Mouse (Mus musculus): ENCODE results near the gene R3hdm2. TPM values are rescaled to one million over a fixed set of nuclear protein-coding genes. Genes with fewer than 3 reads are reported as not detected.

R3hdm2 gene
- polyA plus RNA-seq, 1 experiment from 2014 or later: 30.4 TPM

DNA sequence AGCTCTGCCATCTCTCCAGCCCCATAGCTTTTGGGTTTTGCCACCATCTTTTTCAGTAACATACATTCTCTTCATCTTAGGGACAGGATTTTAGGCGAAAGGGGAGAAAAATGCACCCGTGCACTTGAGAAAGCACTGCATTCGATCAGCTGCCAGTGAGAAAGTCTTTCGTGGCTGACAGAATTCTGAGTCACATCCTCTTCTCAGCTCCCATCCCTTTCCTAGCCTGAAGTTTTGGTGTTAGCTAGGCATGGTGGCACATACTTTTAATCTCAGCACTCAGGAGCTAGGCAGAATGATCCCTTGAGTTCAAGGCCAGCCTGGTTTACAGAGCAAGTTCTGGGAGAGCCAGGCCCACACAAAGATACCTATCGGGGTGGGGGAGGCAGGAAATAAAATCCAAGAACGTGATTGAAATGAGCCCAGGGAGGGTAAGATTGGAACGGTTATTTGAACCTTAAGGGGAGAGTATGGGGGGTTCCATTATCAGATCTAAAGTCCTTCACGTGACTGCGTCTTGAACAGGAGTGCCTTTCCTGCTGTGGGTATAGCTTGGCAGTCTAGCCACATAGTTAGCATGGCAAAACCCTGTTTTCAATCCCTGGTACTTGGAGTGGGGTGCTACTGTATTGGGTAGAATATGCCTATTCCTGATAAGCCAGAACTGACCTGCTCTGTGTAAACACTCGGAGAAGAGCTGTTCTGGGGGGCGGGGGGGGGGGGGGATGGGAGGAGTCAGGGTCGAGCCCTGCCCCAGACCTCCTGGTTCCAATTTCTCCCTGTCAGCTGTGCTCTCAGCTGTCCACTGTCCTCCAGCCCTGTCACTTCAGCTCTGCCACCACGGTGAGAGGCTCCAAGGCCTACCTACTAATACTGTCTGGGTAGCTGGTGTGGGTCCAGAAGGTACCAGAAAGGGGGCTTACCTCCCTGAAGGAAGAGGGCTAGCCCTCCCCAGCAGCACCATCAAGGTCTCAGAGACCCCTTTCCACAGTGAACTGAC lies 121.1 kb downstream of the R3hdm2 start, which contains the start of gene Stac3:
Gene Stac3 (plus strand): TSS at position 793 of the 1,000 bp plus-strand sequence.
- Histone ChIP-seq H3K27ac (replicated peaks) (no peak within 1 kb of the TSS), H3K27me3 (replicated peaks) (peaks cover 8% of the 10 kb centered on the region), H3K4me1 (no peaks in the 10 kb centered on the region), H3K4me2 (no peak within 1 kb of the TSS), H3K4me3 (no peak within 1 kb of the TSS), H3K9me3 (no peaks in the 10 kb centered on the region), H3K9ac (no peak within 1 kb of the TSS), H3K36me3 (peaks cover 77% of the 10 kb centered on the region)
- 60% methylated on average over 13 of the region's 13 CpGs for WGBS
- ATAC-seq (ENCODE audit: extremely low read depth, insufficient number of reproducible peaks, low FRiP score, low TSS enrichment): no peak

DNA sequence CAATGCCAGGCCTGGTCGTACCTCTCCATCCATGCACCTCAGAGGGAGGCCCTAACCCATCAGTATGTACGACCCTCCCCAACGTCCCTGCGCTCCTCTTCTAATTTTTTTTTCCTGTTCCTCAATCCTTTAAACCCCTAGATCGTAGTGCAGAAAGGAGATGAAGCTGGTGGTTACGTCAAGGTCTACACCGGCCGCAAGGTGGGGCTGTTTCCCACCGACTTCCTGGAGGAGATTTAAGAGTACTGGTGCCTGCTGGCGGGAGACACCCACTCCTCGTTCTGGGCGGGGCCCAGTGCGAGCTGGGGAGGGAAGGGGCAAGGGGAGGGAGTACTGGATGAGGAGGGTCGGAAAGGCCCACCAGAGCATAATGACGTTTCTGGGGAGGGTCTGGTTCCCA lies 128.1 kb downstream of the R3hdm2 start:
- Histone ChIP-seq H3K27ac (replicated peaks) (no peak overlapping the region), H3K27me3 (replicated peaks) (peaks cover 76% of the 10 kb centered on the region), H3K9me3 (no peaks in the 10 kb centered on the region), H3K4me2 (peak overlapping the region; percentile 84), H3K4me3 (peak overlapping the region; percentile 55; the same call in 1 of the 2 replicates), H3K9ac (peak overlapping the region; percentile 45), H3K36me3 (peaks cover 26% of the 10 kb centered on the region), H3K4me1 (peaks cover 44% of the 10 kb centered on the region)
- ATAC-seq (ENCODE audit: extremely low read depth, insufficient number of reproducible peaks, low FRiP score, low TSS enrichment): no peak
- WGBS: 5% methylated on average over 15 of the region's 15 CpGs

DNA sequence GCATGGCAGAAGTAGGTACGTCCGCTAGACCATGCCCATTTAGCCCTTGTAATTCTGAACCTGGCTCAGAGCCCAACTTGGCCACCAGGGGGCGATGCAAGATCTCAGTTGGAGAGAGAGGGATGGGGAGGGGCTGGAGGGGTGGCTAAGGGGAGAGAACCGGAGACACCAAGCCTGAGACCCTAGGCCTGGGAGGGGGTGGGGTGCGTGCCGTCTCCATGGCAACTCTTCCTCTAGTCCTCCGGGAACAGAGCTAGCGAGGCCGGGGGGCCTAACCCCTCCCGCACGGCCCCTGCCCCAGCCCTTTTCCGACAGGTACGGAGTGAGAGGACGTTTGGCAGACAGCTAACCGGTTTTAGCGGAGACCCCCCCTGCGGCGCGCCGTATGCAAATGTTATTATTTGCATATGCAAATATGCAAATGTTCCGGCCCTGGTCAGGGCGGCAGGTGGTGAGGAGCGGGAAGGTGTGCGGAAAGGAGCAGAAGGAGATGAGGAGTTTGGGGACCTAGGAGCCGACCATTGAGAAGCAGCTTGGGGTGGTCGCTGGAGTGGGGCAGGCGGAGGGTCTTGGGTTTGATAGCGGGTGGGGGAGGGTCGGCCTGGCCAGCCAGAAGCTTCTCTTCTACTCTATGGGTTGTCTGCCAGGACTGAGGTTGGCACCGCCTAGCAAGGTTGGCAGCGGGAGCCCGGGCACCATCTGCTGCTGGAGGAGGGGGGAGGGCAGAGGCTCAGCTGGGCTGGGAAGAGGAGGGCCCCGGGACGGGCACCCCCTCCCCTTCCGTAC lies 129.1 kb downstream of the R3hdm2 start:
- Histone ChIP-seq H3K27ac (replicated peaks) (no peak overlapping the region), H3K9me3 (no peaks in the 10 kb centered on the region), H3K36me3 (peaks cover 16% of the 10 kb centered on the region), H3K4me3 (peak overlapping the region; percentile 55), H3K4me1 (peaks cover 54% of the 10 kb centered on the region), H3K27me3 (replicated peaks) (peaks cover 86% of the 10 kb centered on the region), H3K9ac (peak overlapping the region; percentile 59), H3K4me2 (peak overlapping the region; percentile 84)
- peak; percentile 6; the same call in 1 of the 2 replicates for ATAC-seq (ENCODE audit: extremely low read depth, insufficient number of reproducible peaks, low FRiP score, low TSS enrichment)
- WGBS: 2% methylated on average over 35 of the region's 35 CpGs

DNA sequence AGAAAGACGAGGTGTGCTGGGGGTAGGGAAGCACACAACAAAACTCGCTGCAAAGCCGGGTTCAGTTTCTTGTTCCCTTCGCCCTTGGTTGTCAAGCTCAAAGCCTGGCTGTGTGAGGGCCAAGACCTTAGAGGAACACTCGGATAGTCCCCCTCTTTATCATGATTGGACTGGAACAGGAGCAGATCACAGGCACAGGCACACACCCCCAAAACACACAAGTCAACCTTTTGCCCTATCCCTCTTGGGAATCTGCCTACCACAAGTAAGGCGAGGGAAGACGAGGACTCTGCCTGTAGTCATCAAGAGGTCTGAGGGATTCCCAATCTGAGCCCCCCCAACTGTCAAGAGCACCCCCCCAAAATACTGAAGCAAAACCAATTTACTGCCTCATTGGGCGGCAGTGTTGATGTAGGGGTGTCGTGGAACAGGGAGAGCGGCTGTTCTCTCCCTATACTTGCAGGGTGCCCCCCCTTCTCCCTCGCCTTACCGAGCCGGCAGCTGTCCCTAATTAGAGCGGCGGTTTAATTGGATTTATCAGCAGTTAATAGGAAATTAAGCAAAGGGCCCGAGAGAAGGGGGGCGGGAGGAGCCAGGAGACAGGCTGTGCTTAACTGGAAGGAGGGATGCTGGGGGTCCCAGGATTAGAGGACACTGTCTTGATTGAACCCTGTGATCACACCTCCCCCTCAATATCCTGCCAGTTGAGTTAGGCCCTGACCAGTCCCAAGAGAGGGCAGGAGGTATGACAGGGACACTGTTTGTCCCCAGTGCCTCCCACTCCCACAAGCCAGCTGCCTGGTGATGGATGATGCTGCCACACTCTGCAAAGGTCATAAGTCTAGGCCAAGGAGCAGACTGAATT lies 129.9 kb downstream of the R3hdm2 start:
- 9% methylated on average over 17 of the region's 17 CpGs for WGBS
- H3K27ac ChIP-seq (replicated peaks): no peak overlapping the region
- peak overlapping the region; percentile 55; the same call in 1 of the 2 replicates for H3K4me3 ChIP-seq
- H3K36me3 ChIP-seq: peaks cover 10% of the 10 kb centered on the region; the same call in 1 of the 2 replicates
- H3K4me1 ChIP-seq: peaks cover 62% of the 10 kb centered on the region
- peaks cover 94% of the 10 kb centered on the region for H3K27me3 ChIP-seq (replicated peaks)
- no peaks in the 10 kb centered on the region for H3K9me3 ChIP-seq
- H3K9ac ChIP-seq: no peak overlapping the region; the same call in 1 of the 2 replicates
- no peak for ATAC-seq (ENCODE audit: extremely low read depth, insufficient number of reproducible peaks, low FRiP score, low TSS enrichment)
- H3K4me2 ChIP-seq: peak overlapping the region; percentile 84; the same call in 1 of the 2 replicates

GRCm38 (mm10) chr10:127510895-127511617 lies 130.9 kb downstream of the R3hdm2 start:
- Histone ChIP-seq H3K4me3 (peak overlapping the region; percentile 53), H3K36me3 (peaks cover 5% of the 10 kb centered on the region; the same call in 1 of the 2 replicates), H3K4me2 (peak overlapping the region; percentile 93), H3K27ac (replicated peaks) (no peak overlapping the region), H3K9ac (peak overlapping the region; percentile 80), H3K9me3 (no peaks in the 10 kb centered on the region), H3K4me1 (peaks cover 72% of the 10 kb centered on the region), H3K27me3 (replicated peaks) (peaks cover 98% of the 10 kb centered on the region)
- ATAC-seq (ENCODE audit: extremely low read depth, insufficient number of reproducible peaks, low FRiP score, low TSS enrichment): no peak
- 7% methylated on average over 11 of the region's 11 CpGs for whole genome bisulfite sequencing

DNA sequence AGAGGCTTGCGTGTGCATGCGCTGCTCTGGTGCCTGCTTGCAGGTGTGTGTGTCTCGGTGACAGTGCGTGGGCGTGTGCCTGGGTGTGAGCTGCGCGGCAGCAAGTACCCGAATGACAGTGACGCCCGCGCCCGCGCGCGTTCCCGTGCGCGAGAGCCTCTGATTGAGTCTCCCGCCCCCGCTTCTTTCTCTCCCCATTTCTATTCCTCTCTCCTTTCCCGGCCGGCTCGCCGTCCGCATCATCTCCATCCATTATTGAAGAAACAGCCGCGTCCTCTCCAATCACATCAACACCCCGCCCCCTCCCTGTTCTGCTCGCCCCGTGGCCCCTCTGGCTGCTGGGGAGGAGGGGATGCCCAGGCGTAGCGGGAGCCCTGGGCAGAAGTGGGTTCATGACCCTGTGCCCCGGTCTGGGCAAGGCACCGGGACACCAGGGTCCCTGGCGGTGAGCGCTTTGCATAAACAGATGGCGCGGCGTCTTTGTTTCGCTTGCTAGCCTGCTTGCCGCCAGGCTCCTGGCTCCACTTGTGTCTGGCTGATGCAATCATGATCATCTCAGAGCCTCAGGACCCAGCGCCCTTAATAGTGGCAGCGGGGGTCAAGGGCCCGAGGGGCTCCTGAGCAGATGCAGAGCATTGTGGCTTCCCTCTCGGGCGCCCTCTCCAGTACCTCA lies 131.6 kb downstream of the R3hdm2 start:
- H3K36me3 ChIP-seq: 0 out of 2 replicates have a peak, but pooled peaks cover 1% of the 10 kb centered on the region
- H3K4me1 ChIP-seq: peaks cover 79% of the 10 kb centered on the region
- under 1% methylated on average over 45 of the region's 46 CpGs for WGBS
- H3K4me3 ChIP-seq: peak overlapping the region; percentile 53
- H3K27me3 ChIP-seq (replicated peaks): peaks cover 95% of the 10 kb centered on the region
- no peak overlapping the region for H3K27ac ChIP-seq (replicated peaks)
- ATAC-seq (ENCODE audit: extremely low read depth, insufficient number of reproducible peaks, low FRiP score, low TSS enrichment): no peak
- peak overlapping the region; percentile 80 for H3K9ac ChIP-seq
- H3K4me2 ChIP-seq: peak overlapping the region; percentile 93
- H3K9me3 ChIP-seq: no peaks in the 10 kb centered on the region

DNA sequence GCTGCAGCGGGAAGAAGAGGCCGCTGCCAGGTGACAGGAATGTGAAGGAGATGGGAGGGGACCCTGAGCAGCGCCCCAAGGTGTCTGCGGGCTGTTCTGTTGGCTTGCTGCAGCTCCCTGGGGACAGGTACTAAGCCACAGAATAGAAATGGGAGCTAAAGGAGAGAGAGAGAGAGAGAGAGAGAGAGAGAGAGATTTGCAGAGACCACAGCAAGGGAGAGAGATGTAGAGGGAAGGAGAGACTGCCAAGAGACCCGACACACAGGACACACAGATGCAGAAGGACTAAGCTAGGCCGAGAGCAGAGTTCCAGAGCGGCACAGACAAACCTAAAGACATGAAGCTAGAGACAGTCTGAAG lies 132.2 kb downstream of the R3hdm2 start:
- peaks cover 94% of the 10 kb centered on the region for H3K27me3 ChIP-seq (replicated peaks)
- 3% methylated on average over 7 of the region's 7 CpGs for WGBS
- H3K4me1 ChIP-seq: peaks cover 84% of the 10 kb centered on the region
- H3K4me2 ChIP-seq: peak overlapping the region; percentile 93
- no peak for ATAC-seq (ENCODE audit: extremely low read depth, insufficient number of reproducible peaks, low FRiP score, low TSS enrichment)
- no peaks in the 10 kb centered on the region for H3K9me3 ChIP-seq
- no peak overlapping the region for H3K27ac ChIP-seq (replicated peaks)
- peaks cover 3% of the 10 kb centered on the region for H3K36me3 ChIP-seq
- peak overlapping the region; percentile 53 for H3K4me3 ChIP-seq
- H3K9ac ChIP-seq: peak overlapping the region; percentile 80

DNA sequence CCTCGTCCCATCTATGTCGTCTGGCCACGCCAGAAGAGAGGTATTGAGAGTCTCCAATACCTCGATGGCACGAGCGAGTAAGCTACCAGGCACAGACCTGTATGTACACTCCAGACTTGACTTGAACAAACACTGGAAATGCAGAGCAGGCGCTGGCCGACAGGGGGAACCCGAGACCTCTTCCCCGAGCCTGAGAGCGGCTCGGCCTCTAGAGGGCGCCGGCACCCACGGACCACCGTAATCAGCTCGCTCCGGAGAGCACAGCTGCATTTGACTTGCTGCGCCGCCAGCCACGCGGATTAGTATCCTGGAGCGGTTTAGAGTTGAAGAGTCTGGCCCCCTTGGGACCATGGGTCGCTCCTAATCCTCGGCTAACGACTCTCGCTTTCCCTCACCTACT lies 132.7 kb downstream of the R3hdm2 start:
- peak overlapping the region; percentile 80 for H3K9ac ChIP-seq
- ATAC-seq (ENCODE audit: extremely low read depth, insufficient number of reproducible peaks, low FRiP score, low TSS enrichment): peak; percentile 37; the same call in 1 of the 2 replicates
- no peaks in the 10 kb centered on the region for H3K9me3 ChIP-seq
- H3K4me1 ChIP-seq: peaks cover 84% of the 10 kb centered on the region
- H3K36me3 ChIP-seq: peaks cover 8% of the 10 kb centered on the region
- under 1% methylated on average over 27 of the region's 27 CpGs for WGBS
- H3K4me3 ChIP-seq: peak overlapping the region; percentile 53
- H3K27ac ChIP-seq (replicated peaks): no peak overlapping the region
- H3K27me3 ChIP-seq (replicated peaks): peaks cover 94% of the 10 kb centered on the region
- peak overlapping the region; percentile 93 for H3K4me2 ChIP-seq

DNA sequence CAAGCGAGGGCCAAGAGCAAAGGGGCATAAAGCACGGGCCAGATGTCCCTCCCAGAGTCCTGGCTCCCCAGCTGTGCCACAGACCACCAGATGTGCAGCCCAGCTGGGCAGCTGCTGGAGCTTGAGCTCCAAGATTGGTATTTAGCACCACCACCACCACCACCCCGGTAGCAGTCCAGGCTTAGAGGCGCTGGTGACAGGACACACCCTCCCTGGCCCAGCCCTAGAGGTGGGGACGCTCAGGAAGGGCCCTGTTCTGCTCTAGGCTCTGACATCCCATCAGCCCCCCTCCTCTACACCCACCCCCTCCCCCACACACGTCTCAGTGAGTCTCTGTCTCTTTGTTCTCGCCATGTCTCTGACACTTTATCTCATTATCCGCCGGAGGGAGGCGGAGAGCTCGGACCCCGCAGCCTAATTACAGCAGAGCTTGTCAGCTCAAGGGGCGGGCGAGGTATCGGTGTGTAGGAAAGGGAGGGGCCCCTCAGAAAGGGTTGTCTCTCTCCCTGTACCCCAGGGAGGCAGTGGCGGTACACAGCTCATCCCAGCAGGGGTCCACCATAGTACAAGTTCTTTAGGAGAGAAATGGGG lies 133.5 kb downstream of the R3hdm2 start:
- Histone ChIP-seq H3K4me1 (peaks cover 77% of the 10 kb centered on the region), H3K27ac (replicated peaks) (no peak overlapping the region), H3K9me3 (no peaks in the 10 kb centered on the region), H3K36me3 (peaks cover 16% of the 10 kb centered on the region), H3K27me3 (replicated peaks) (peaks cover 93% of the 10 kb centered on the region), H3K9ac (peak overlapping the region; percentile 77), H3K4me3 (peak overlapping the region; percentile 43), H3K4me2 (peak overlapping the region; percentile 93)
- WGBS: 1% methylated on average over 16 of the region's 16 CpGs
- ATAC-seq (ENCODE audit: extremely low read depth, insufficient number of reproducible peaks, low FRiP score, low TSS enrichment): 0 out of 2 replicates have a peak, but pooled peaks have one; percentile 3

Measured in heart, embryonic 13.5 days (tissue).